Mouse (Mus musculus): ENCODE measurements around the gene Gjd3.

- no peak for TF ChIP-seq POLR2A (IDR thresholded peaks at IDR 0.05; ENCODE audit: insufficient read depth, low read length)
- no peak for TF ChIP-seq CTCF (IDR thresholded peaks at IDR 0.05; ENCODE audit: low read depth, low read length)
Measured at GRCm38 (mm10) chr11:98964616-98965415, 18.0 kb downstream of the Gjd3 start.
